Comparison of ENCODE assay signal across 14 mouse cellular contexts in the genomic region with DNA sequence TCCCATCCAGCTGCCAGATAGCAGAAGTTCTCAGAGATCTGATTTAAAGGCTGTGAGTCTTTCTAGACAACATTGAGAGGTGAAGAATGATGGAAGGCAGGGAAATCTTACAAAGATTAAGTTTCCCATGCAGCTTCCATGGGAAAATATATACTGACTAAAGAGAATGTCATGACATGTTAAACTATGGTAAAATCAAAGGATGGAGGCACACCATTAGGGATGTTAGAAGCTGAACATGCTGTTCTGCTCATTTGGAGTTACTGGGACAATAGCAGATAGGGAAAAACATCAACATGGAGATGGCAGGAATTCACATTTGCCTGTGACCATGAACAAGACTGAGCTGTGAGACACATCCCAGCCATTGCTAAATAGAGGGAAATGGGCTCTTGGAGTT.
"Had no signal": no experiment of that assay in that cellular context is flagged by ENCODE, and none has a peak within 500 bp of the region (broad histone marks: within the 10 kb centered on the region; RNA-seq: fewer than 3 reads in every experiment).

No protein-coding gene starts in this region.

- H3K9ac ChIP-seq: liver, embryonic 12.5 days; liver, embryonic 14.5 days; midbrain, embryonic 13.5 days; midbrain, embryonic 15.5 days; neural tube, embryonic 12.5 days; stomach, embryonic 15.5 days had no signal

- H3K4me1 ChIP-seq: liver, embryonic 12.5 days; megakaryocyte, embryonic 14.5 days; midbrain, embryonic 13.5 days; midbrain, embryonic 15.5 days; neural tube, embryonic 12.5 days; stomach, embryonic 15.5 days had no signal

- DNase-seq: right cerebral cortex, postnatal 14 days; thymus, adult 2 months; thymus, postnatal 25 days; thymus, postnatal 4 days had no signal

- H3K4me3 ChIP-seq: liver, embryonic 12.5 days; megakaryocyte, embryonic 14.5 days; midbrain, embryonic 13.5 days; midbrain, embryonic 15.5 days; neural tube, embryonic 12.5 days; stomach, embryonic 15.5 days had no signal

- ATAC-seq: liver, embryonic 12.5 days; midbrain, embryonic 13.5 days; midbrain, embryonic 15.5 days had no signal

- H3K27me3 ChIP-seq: liver, embryonic 12.5 days; megakaryocyte, embryonic 14.5 days; midbrain, embryonic 13.5 days; midbrain, embryonic 15.5 days; neural tube, embryonic 12.5 days; stomach, embryonic 15.5 days had no signal

- H3K9me3 ChIP-seq: liver, embryonic 12.5 days; megakaryocyte, embryonic 14.5 days; midbrain, embryonic 13.5 days; midbrain, embryonic 15.5 days; neural tube, embryonic 12.5 days; stomach, embryonic 15.5 days had no signal

- H3K4me2 ChIP-seq: liver, embryonic 12.5 days; midbrain, embryonic 11.5 days; midbrain, embryonic 13.5 days; midbrain, embryonic 15.5 days; neural tube, embryonic 12.5 days; stomach, embryonic 15.5 days had no signal

- H3K36me3 ChIP-seq: liver, embryonic 12.5 days; midbrain, embryonic 13.5 days; midbrain, embryonic 15.5 days; neural tube, embryonic 12.5 days; stomach, embryonic 15.5 days had no signal

- H3K27ac ChIP-seq: liver, embryonic 12.5 days; liver, embryonic 14.5 days; macrophage; midbrain, embryonic 13.5 days; midbrain, embryonic 15.5 days; neural tube, embryonic 12.5 days; stomach, embryonic 15.5 days; stomach, postnatal 0 days had no signal
